Comparison of ENCODE assay signal across 8 mouse cellular contexts in the genomic region with DNA sequence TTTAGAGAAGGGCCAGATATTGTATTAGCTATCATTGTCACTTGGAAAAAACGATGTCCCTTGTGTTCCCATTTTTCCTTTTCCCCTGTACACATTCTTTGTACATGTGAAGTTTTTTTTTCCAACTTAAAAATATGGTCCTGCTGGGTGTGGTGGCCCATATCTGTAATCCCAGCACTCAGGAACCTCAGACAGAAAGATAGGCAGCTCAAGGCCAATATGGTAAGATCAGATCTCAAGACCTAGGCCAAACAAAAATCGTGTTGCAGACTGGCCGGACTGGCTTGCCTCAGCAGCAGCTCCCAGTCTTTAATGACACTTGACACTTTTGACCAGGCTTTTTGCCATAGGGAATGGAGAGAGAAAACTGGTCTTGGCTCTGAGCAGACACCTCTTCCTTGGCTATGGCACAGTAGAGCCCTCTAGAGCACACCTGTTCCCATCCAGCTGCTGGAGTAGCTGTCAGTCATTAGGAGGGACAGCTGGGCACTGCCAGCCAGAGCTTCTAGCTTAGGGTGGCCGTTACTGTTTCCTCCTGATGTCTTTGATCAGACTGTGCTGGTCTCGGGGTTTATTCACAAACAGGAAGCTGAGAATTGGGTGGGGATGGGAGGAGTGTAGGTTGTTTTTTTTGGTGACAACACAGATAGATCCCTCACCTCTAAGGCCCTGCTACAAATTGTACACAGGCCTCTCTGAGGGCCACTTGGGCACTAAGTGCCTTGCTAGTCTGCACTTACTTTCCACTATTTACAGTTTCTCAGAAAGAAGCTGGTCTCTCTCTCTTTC. TPM values are rescaled to one million over a fixed set of nuclear protein-coding genes. Genes with fewer than 3 reads are reported as not detected.
DNase-seq lines count a peak whose midpoint lies in the region; ATAC-seq and TF ChIP-seq lines count a peak whose summit lies in the region.

No protein-coding gene starts in this region.

- peak overlapping the region; percentile 33 for H3K4me2 ChIP-seq in forebrain, embryonic 11.5 days (ENCODE audit: low read depth, low read length, severe bottlenecking)
- no peak overlapping the region for H3K4me2 ChIP-seq in forebrain, postnatal 0 days (ENCODE audit: low read depth)
- peak overlapping the region; percentile 4; the same call in 1 of the 2 replicates for H3K4me2 ChIP-seq in hindbrain, embryonic 14.5 days (replicated peaks)

- H3K9ac ChIP-seq in forebrain, embryonic 11.5 days (ENCODE audit: low read length) = peak overlapping the region; percentile 27; the same call in 1 of the 2 replicates
- no peak overlapping the region for H3K9ac ChIP-seq in forebrain, postnatal 0 days
- H3K9ac ChIP-seq in hindbrain, embryonic 14.5 days = no peak overlapping the region

- DNase-seq in forebrain, embryonic 11.5 days (ENCODE audit: low spot score) = no peak
- DNase-seq in forebrain, postnatal 0 days = no peak
- DNase-seq in hindbrain, embryonic 14.5 days (ENCODE audit: low spot score) = no peak
- no peak for DNase-seq in urinary bladder, adult 18-20 months (ENCODE audit: low spot score in 2 of 2)
- DNase-seq in adrenal gland, adult 18-20 months (ENCODE audit: low spot score in 2 of 2) = no peak
- DNase-seq in cerebellum, adult 9-10 months = no peak

- peak overlapping the region; percentile 2; the same call in 1 of the 2 replicates for H3K4me3 ChIP-seq in forebrain, embryonic 11.5 days (ENCODE audit: low read depth, low read length)
- no peak overlapping the region for H3K4me3 ChIP-seq in forebrain, postnatal 0 days (ENCODE audit: low read depth, low read length)
- no peak overlapping the region for H3K4me3 ChIP-seq in hindbrain, embryonic 14.5 days (replicated peaks; ENCODE audit: low read length)

- H3K36me3 ChIP-seq in forebrain, embryonic 11.5 days (ENCODE audit: control insufficient read depth, insufficient read depth, low read length) = peaks cover 9% of the 10 kb centered on the region
- H3K36me3 ChIP-seq in forebrain, postnatal 0 days (ENCODE audit: insufficient read depth) = peaks cover 19% of the 10 kb centered on the region
- peaks cover 14% of the 10 kb centered on the region for H3K36me3 ChIP-seq in hindbrain, embryonic 14.5 days (replicated peaks; ENCODE audit: control insufficient read depth, insufficient read depth)

- no peaks in the 10 kb centered on the region for H3K27me3 ChIP-seq in forebrain, embryonic 11.5 days (ENCODE audit: control insufficient read depth, insufficient read depth, low read length)
- no peaks in the 10 kb centered on the region for H3K27me3 ChIP-seq in forebrain, postnatal 0 days (ENCODE audit: insufficient read depth, low read length)
- no peaks in the 10 kb centered on the region for H3K27me3 ChIP-seq in hindbrain, embryonic 14.5 days (ENCODE audit: control insufficient read depth, insufficient read depth, low read length)

- TF ChIP-seq CTCF in forebrain, postnatal 0 days (IDR thresholded peaks at IDR 0.05; ENCODE audit: low read depth) = no peak

- H3K4me1 ChIP-seq in forebrain, embryonic 11.5 days (replicated peaks; ENCODE audit: control insufficient read depth, insufficient read depth, low read length) = peaks cover 24% of the 10 kb centered on the region
- 0 out of 2 replicates have a peak, but pooled peaks cover 15% of the 10 kb centered on the region for H3K4me1 ChIP-seq in forebrain, postnatal 0 days (ENCODE audit: insufficient read depth)
- H3K4me1 ChIP-seq in hindbrain, embryonic 14.5 days (replicated peaks; ENCODE audit: control insufficient read depth, insufficient read depth, low read length) = peaks cover 29% of the 10 kb centered on the region

- H3K9me3 ChIP-seq in forebrain, embryonic 11.5 days (ENCODE audit: control insufficient read depth, low read length) = no peaks in the 10 kb centered on the region
- H3K9me3 ChIP-seq in forebrain, postnatal 0 days (ENCODE audit: low read length) = no peaks in the 10 kb centered on the region
- no peaks in the 10 kb centered on the region for H3K9me3 ChIP-seq in hindbrain, embryonic 14.5 days (ENCODE audit: control insufficient read depth, low read length)

- no peak for ATAC-seq in forebrain, embryonic 11.5 days (replicated peaks; ENCODE audit: low FRiP score)
- ATAC-seq in forebrain, postnatal 0 days = no peak
- ATAC-seq in CD4-positive, CD25-positive, alpha-beta regulatory T cell, adult 4 months = peak; percentile 54
- no peak for ATAC-seq in hindbrain, embryonic 14.5 days (ENCODE audit: low FRiP score)
- 0 out of 2 replicates have a peak, but pooled peaks have one; percentile 4 for ATAC-seq in megakaryocyte, adult 5-6 weeks (ENCODE audit: poor library complexity, severe bottlenecking)

- 42% methylated on average over 5 of the region's 5 CpGs for WGBS in forebrain, embryonic 11.5 days
- 42% methylated on average over 5 of the region's 5 CpGs for WGBS in forebrain, postnatal 0 days
- WGBS in hindbrain, embryonic 14.5 days = 39% methylated on average over 5 of the region's 5 CpGs

- H3K27ac ChIP-seq in forebrain, embryonic 11.5 days (ENCODE audit: low read depth, low read length) = peak overlapping the region; percentile 81
- H3K27ac ChIP-seq in forebrain, postnatal 0 days (ENCODE audit: low read depth, low read length) = no peak overlapping the region
- peak overlapping the region; percentile 66; the same call in 1 of the 2 replicates for H3K27ac ChIP-seq in hindbrain, embryonic 14.5 days

RNA-seq across cellular contexts. Expression of gene Spef1, which starts 2.6 kb away (rescaled TPM):
- 9.3 and 10.3 TPM in 2 replicates for polyA plus RNA-seq in forebrain, embryonic 11.5 days (2014; fragmentation: Nextera tagmentation; extraction: Ambion mirVana)
- total RNA-seq in forebrain, postnatal 0 days (2014; rRNA removed) = 19.6 and 26.2 TPM in 2 replicates
- polyA plus RNA-seq in forebrain, postnatal 0 days (2015; fragmentation: Nextera tagmentation; extraction: Ambion mirVana) = 7.7 and 9.7 TPM in 2 replicates
- under 1 TPM; 0.34 to 0.79 TPM for polyA plus RNA-seq in CD4-positive, CD25-positive, alpha-beta regulatory T cell, adult 4 months (2017; shearing (Covaris generic))
- 11.5 and 11.8 TPM in 2 replicates for polyA plus RNA-seq in hindbrain, embryonic 14.5 days (2014; fragmentation: Nextera tagmentation; extraction: Ambion mirVana)
- 1.5 and 1.8 TPM in 2 replicates for total RNA-seq in megakaryocyte, adult 5-6 weeks (2015)
- total RNA-seq in megakaryocyte, adult 5-6 weeks (2017) = 2.4 and 3.3 TPM in 2 replicates
- total RNA-seq in adrenal gland, adult 18-20 months (2021) = 1 to 10 TPM; 4.5 to 5.6 TPM

RNA-seq across cellular contexts. Expression of gene Cdc25b, which starts 3.0 kb away (rescaled TPM):
- polyA plus RNA-seq in forebrain, embryonic 11.5 days (2014; fragmentation: Nextera tagmentation; extraction: Ambion mirVana) = 92.2 and 93.0 TPM in 2 replicates
- total RNA-seq in forebrain, postnatal 0 days (2014; rRNA removed) = 10.6 and 11.7 TPM in 2 replicates
- 12.4 and 15.2 TPM in 2 replicates for polyA plus RNA-seq in forebrain, postnatal 0 days (2015; fragmentation: Nextera tagmentation; extraction: Ambion mirVana)
- polyA plus RNA-seq in CD4-positive, CD25-positive, alpha-beta regulatory T cell, adult 4 months (2017; shearing (Covaris generic)) = 10 to 100 TPM; 49.8 to 63.9 TPM
- polyA plus RNA-seq in hindbrain, embryonic 14.5 days (2014; fragmentation: Nextera tagmentation; extraction: Ambion mirVana) = 26.9 and 27.6 TPM in 2 replicates
- total RNA-seq in megakaryocyte, adult 5-6 weeks (2015) = 21.5 and 25.5 TPM in 2 replicates
- 29.1 and 35.0 TPM in 2 replicates for total RNA-seq in megakaryocyte, adult 5-6 weeks (2017)
- 1 to 10 TPM; 4.2 to 5.2 TPM for total RNA-seq in adrenal gland, adult 18-20 months (2021)

RNA-seq across cellular contexts. Expression of gene Cenpb, which starts 9.8 kb away (rescaled TPM):
- 12.3 and 13.7 TPM in 2 replicates for polyA plus RNA-seq in forebrain, embryonic 11.5 days (2014; fragmentation: Nextera tagmentation; extraction: Ambion mirVana)
- total RNA-seq in forebrain, postnatal 0 days (2014; rRNA removed) = 113 and 120 TPM in 2 replicates
- polyA plus RNA-seq in forebrain, postnatal 0 days (2015; fragmentation: Nextera tagmentation; extraction: Ambion mirVana) = 13.0 and 17.9 TPM in 2 replicates
- polyA plus RNA-seq in CD4-positive, CD25-positive, alpha-beta regulatory T cell, adult 4 months (2017; shearing (Covaris generic)) = 1 to 10 TPM; 2.1 to 2.5 TPM
- polyA plus RNA-seq in hindbrain, embryonic 14.5 days (2014; fragmentation: Nextera tagmentation; extraction: Ambion mirVana) = 9.3 and 10.3 TPM in 2 replicates
- 7.7 and 8.7 TPM in 2 replicates for total RNA-seq in megakaryocyte, adult 5-6 weeks (2015)
- total RNA-seq in megakaryocyte, adult 5-6 weeks (2017) = 15.6 and 16.8 TPM in 2 replicates
- total RNA-seq in adrenal gland, adult 18-20 months (2021) = 10 to 100 TPM; 51.3 to 63.4 TPM

RNA-seq across cellular contexts. Expression of gene Ap5s1, which starts 17.2 kb away (rescaled TPM):
- polyA plus RNA-seq in forebrain, embryonic 11.5 days (2014; fragmentation: Nextera tagmentation; extraction: Ambion mirVana) = 30.6 and 31.4 TPM in 2 replicates
- 37.4 and 40.7 TPM in 2 replicates for total RNA-seq in forebrain, postnatal 0 days (2014; rRNA removed)
- polyA plus RNA-seq in forebrain, postnatal 0 days (2015; fragmentation: Nextera tagmentation; extraction: Ambion mirVana) = 36.1 and 36.8 TPM in 2 replicates
- 10 to 100 TPM; 23.8 to 28.5 TPM for polyA plus RNA-seq in CD4-positive, CD25-positive, alpha-beta regulatory T cell, adult 4 months (2017; shearing (Covaris generic))
- 32.1 and 39.7 TPM in 2 replicates for polyA plus RNA-seq in hindbrain, embryonic 14.5 days (2014; fragmentation: Nextera tagmentation; extraction: Ambion mirVana)
- 13.6 and 14.0 TPM in 2 replicates for total RNA-seq in megakaryocyte, adult 5-6 weeks (2015)
- total RNA-seq in megakaryocyte, adult 5-6 weeks (2017) = 8.4 and 13.5 TPM in 2 replicates
- 10 to 100 TPM; 14.9 to 16.3 TPM for total RNA-seq in adrenal gland, adult 18-20 months (2021)

RNA-seq across cellular contexts. Expression of gene 1700037H04Rik, which starts 29.8 kb away (rescaled TPM):
- polyA plus RNA-seq in forebrain, embryonic 11.5 days (2014; fragmentation: Nextera tagmentation; extraction: Ambion mirVana) = 122 and 132 TPM in 2 replicates
- 47.2 and 95.0 TPM in 2 replicates for total RNA-seq in forebrain, postnatal 0 days (2014; rRNA removed)
- polyA plus RNA-seq in forebrain, postnatal 0 days (2015; fragmentation: Nextera tagmentation; extraction: Ambion mirVana) = 94.0 and 96.2 TPM in 2 replicates
- polyA plus RNA-seq in CD4-positive, CD25-positive, alpha-beta regulatory T cell, adult 4 months (2017; shearing (Covaris generic)) = 10 to 100 TPM; 37.5 to 50.3 TPM
- polyA plus RNA-seq in hindbrain, embryonic 14.5 days (2014; fragmentation: Nextera tagmentation; extraction: Ambion mirVana) = 87.3 and 88.5 TPM in 2 replicates
- total RNA-seq in megakaryocyte, adult 5-6 weeks (2015) = 21.5 and 31.3 TPM in 2 replicates
- total RNA-seq in megakaryocyte, adult 5-6 weeks (2017) = 15.5 and 22.7 TPM in 2 replicates
- total RNA-seq in adrenal gland, adult 18-20 months (2021) = 100 to 1,000 TPM; 103 to 273 TPM

Comparison
In these comparisons a context has a peak if more than half of its experiments do, and no peak if none do; other contexts are left out.
1. ATAC-seq: peak in CD4-positive, CD25-positive, alpha-beta regulatory T cell, adult 4 months (single experiment) and megakaryocyte, adult 5-6 weeks (single experiment); none in forebrain, embryonic 11.5 days (single experiment), forebrain, postnatal 0 days (single experiment) and hindbrain, embryonic 14.5 days (single experiment).